15 mouse cellular contexts compared by ENCODE assay signal in the genomic region with DNA sequence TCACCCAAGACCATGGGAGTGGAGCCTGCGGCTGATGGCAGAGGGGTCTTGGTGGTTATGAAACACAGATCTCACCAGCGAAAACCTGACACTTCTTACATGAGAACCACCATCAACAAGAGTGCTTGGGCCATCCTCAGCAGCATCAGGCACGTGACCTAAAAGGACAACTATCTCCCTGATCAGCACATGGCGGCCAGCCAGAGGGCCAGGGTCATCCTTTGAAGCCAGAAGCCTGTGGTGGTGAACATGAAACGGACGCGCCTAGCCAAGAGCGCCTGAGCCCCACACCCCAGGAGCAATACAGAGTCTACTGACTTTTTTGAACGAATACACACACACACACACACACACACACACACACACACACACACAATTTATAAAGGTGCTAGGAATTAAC.
DNase-seq lines count a peak whose midpoint lies in the region.
"Had no signal": no experiment of that assay in that cellular context is flagged by ENCODE, and none has a peak within 500 bp of the region (broad histone marks: within the 10 kb centered on the region; RNA-seq: fewer than 3 reads in every experiment).

No protein-coding gene starts in this region.

- peak; percentile 12 to 28 for DNase-seq in cerebellum, postnatal 10 days
- DNase-seq in cerebellum, adult 8-10 months = no peak
- DNase-seq in adrenal gland, adult 2 months = peak; percentile 44
- DNase-seq in adrenal gland, postnatal 10 days = peak; percentile 60
- DNase-seq in adrenal gland, postnatal 36 days = peak; percentile 50 to 59
- DNase-seq in spleen, adult 12 weeks (ENCODE audit: low spot score) = no peak
- no peak for DNase-seq in heart, adult 9 months (ENCODE audit: low spot score in 2 of 2)
- DNase-seq: B cell, adult 2 months; cerebellum, adult 11-12 months; cerebellum, adult 9-10 months; cerebellum, postnatal 25 days; forebrain, postnatal 0 days; gastrocnemius, postnatal 25 days; heart, adult 18-20 months; heart, postnatal 14 days had no signal

Comparison
In these comparisons a context has a peak if more than half of its experiments do, and no peak if none do; other contexts are left out.
1. DNase-seq: peak in cerebellum, postnatal 10 days (2 of 2), adrenal gland, adult 2 months (single experiment), adrenal gland, postnatal 10 days (single experiment) and adrenal gland, postnatal 36 days (2 of 2); none in cerebellum, adult 8-10 months (single experiment), spleen, adult 12 weeks (single experiment) and heart, adult 9 months (0 of 2).